ENCODE assay signal across 26 mouse cellular contexts in genomic region chr1:23060056-23060455, GRCm38 (mm10). TPM values are rescaled to one million over a fixed set of nuclear protein-coding genes. Genes with fewer than 3 reads are reported as not detected.
A peak's percentile ranks its signal among the peaks of the same experiment; 100 is the strongest.
DNase-seq lines count a peak whose midpoint lies in the region; ATAC-seq and TF ChIP-seq lines count a peak whose summit lies in the region.
"Had no signal": no experiment of that assay in that cellular context is flagged by ENCODE, and none has a peak within 500 bp of the region (broad histone marks: within the 10 kb centered on the region; RNA-seq: fewer than 3 reads in every experiment).

No protein-coding gene starts in this region.

- no peak for TF ChIP-seq POLR2A in thymus, adult 2 months (IDR thresholded peaks at IDR 0.05; ENCODE audit: control insufficient read depth, extremely low read depth, insufficient read depth, low read length, poor library complexity)

- peak; percentile 36 for DNase-seq in cerebellum, adult 8-10 months
- no peak for DNase-seq in cerebellum, postnatal 4 days (ENCODE audit: low spot score in 2 of 2)
- DNase-seq in brain, adult 2 months (ENCODE audit: low read depth, low spot score), result peak; percentile 63
- DNase-seq in cerebellum, adult 9-11 months, result peak; percentile 17
- no peak for DNase-seq in thymus, adult 2 months
- DNase-seq: adrenal gland, adult 2 months; adrenal gland, postnatal 14 days; forebrain, postnatal 0 days; gastrocnemius, postnatal 25 days; heart, adult 18-20 months; heart, postnatal 10 days; heart, postnatal 36 days; kidney, adult 11 months had no signal

- no peaks in the 10 kb centered on the region for H3K27me3 ChIP-seq in thymus, adult 2 months (ENCODE audit: control insufficient read depth, insufficient read depth, low read length)
- H3K27me3 ChIP-seq: embryonic facial prominence, embryonic 12.5 days; embryonic facial prominence, embryonic 15.5 days; heart, embryonic 12.5 days; heart, embryonic 15.5 days; hindbrain, embryonic 13.5 days; intestine, embryonic 15.5 days had no signal

- H3K4me1 ChIP-seq in thymus, adult 2 months (replicated peaks; ENCODE audit: control insufficient read depth, insufficient read depth, low read length), result no peaks in the 10 kb centered on the region
- H3K4me1 ChIP-seq: embryonic facial prominence, embryonic 12.5 days; embryonic facial prominence, embryonic 15.5 days; heart, embryonic 12.5 days; hindbrain, embryonic 10.5 days; hindbrain, embryonic 13.5 days; intestine, embryonic 15.5 days had no signal

- TF ChIP-seq CTCF in thymus, adult 2 months (IDR thresholded peaks at IDR 0.05; ENCODE audit: borderline replicate concordance, control insufficient read depth, extremely low read depth, insufficient read depth, low read length, poor library complexity), result no peak

- H3K36me3 ChIP-seq in thymus, adult 2 months (ENCODE audit: control insufficient read depth, insufficient read depth, low read length), result no peaks in the 10 kb centered on the region
- H3K36me3 ChIP-seq: embryonic facial prominence, embryonic 12.5 days; embryonic facial prominence, embryonic 15.5 days; heart, embryonic 12.5 days; heart, embryonic 15.5 days; hindbrain, embryonic 10.5 days; hindbrain, embryonic 13.5 days; intestine, embryonic 15.5 days had no signal

- no peak overlapping the region for H3K4me3 ChIP-seq in thymus, adult 2 months (ENCODE audit: control insufficient read depth, insufficient read depth, low read length)
- H3K4me3 ChIP-seq: embryonic facial prominence, embryonic 12.5 days; embryonic facial prominence, embryonic 15.5 days; heart, embryonic 12.5 days; heart, embryonic 15.5 days; hindbrain, embryonic 10.5 days; hindbrain, embryonic 13.5 days; intestine, embryonic 15.5 days had no signal

- H3K27ac ChIP-seq in thymus, adult 2 months (ENCODE audit: control insufficient read depth, insufficient read depth, low read length), result no peak overlapping the region
- H3K27ac ChIP-seq: embryonic facial prominence, embryonic 12.5 days; embryonic facial prominence, embryonic 15.5 days; heart, embryonic 15.5 days; hindbrain, embryonic 10.5 days; hindbrain, embryonic 13.5 days; intestine, embryonic 15.5 days had no signal

- WGBS in thymus, adult 2 months, result 91% methylated on average over 9 of the region's 9 CpGs

- ATAC-seq in frontal cortex, adult (ENCODE audit: low TSS enrichment), result no peak
- ATAC-seq: CD4-positive, CD25-positive, alpha-beta regulatory T cell, adult 4 months; forebrain, embryonic 14.5 days; forebrain, postnatal 0 days; hindbrain, embryonic 16.5 days; intestine, embryonic 15.5 days had no signal

RNA-seq across cellular contexts. Expression of gene 4933415F23Rik, which starts 42.0 kb away (rescaled TPM):
- 0.06 and 0.07 TPM in 2 replicates for polyA plus RNA-seq in thymus, adult 2 months (2012; rRNA removed)
- polyA plus RNA-seq: adrenal gland, adult 2 months; C2C12; CD4-positive, CD25-positive, alpha-beta regulatory T cell, adult 4 months; embryonic facial prominence, embryonic 12.5 days; embryonic facial prominence, embryonic 15.5 days; forebrain, embryonic 11.5 days; forebrain, embryonic 14.5 days; forebrain, postnatal 0 days; heart, embryonic 12.5 days; heart, embryonic 15.5 days; hindbrain, embryonic 10.5 days; hindbrain, embryonic 13.5 days; hindbrain, embryonic 16.5 days; intestine, embryonic 15.5 days had no signal

Comparison
In these comparisons a context has a peak if more than half of its experiments do, and no peak if none do; other contexts are left out.
1. DNase-seq: peak in cerebellum, adult 8-10 months (single experiment), brain, adult 2 months (single experiment) and cerebellum, adult 9-11 months (single experiment); none in cerebellum, postnatal 4 days (0 of 2) and thymus, adult 2 months (single experiment).